Mouse (Mus musculus) adrenal gland, adult 2 months (tissue): ENCODE results near the gene Wdr72. TPM values are rescaled to one million over a fixed set of nuclear protein-coding genes. Genes with fewer than 3 reads are reported as not detected.

Experiments
- DNase-seq: peaks from one replicate; pipeline ENCODE4 v3.0.0; 2021
- polyA plus RNA-seq: library from polyadenylated mRNA; depleted of rRNA; stranded (reverse); fragments of >200 nt; gene quantifications from 2 replicates; pipeline ENCODE4 v1.2.3, GENCODE M21; 2012; rRNA removed
- total RNA-seq, 2 experiments: library from RNA; stranded (reverse); gene quantifications; 2 replicates each; pipeline ENCODE4 v1.2.3; 2021

Wdr72 gene
- total and polyA plus RNA-seq, 3 experiments: not detected

DNA sequence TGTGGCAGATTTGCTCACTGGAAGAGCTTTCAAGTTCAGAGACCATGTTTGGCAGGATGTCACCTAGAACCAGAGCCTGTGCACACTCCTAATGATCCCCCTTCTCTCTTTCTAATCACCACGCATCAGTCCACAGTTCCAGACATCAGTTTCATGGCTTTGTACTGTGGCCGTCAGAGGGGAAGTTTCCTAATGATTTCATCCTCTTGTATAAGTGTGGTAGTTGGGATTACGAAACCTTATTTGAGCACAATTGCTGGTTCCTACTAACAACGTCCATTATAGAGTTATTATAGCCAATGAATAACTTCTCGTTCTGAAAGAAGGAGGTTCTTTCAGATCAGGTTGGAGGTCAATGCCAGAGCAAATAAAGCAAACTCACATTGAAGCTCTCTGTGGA lies 131.1 kb downstream of the Wdr72 start:
- DNase-seq: no peak

DNA sequence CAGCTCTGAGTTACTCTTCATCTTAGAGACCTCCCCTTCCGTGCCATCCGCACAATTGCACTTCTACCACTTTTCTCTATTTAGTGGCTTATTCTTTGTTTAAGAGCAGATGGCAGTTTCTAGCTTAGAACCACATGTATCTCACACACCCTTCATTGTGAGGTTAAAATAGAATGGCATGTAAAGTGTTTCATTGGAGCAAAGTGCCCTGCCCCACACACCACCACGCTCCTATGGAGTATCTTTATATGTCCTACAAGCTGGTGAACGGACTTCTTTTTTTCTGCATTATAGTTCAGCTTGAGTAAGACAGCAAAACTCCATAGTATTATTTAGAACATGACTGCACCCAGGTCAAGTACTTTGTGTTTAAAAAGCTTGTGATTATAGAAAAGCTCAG lies 137.9 kb downstream of the Wdr72 start:
- DNase-seq: no peak

- DNase-seq: no peak
These were observed 139.3 kb downstream of the Wdr72 start for GRCm38 (mm10) chr9:74249486-74249885.

GRCm38 (mm10) chr9:74250522-74250921 lies 140.4 kb downstream of the Wdr72 start:
- DNase-seq: no peak

- no peak for DNase-seq
These were observed 148.2 kb downstream of the Wdr72 start for GRCm38 (mm10) chr9:74258389-74258788.

DNA sequence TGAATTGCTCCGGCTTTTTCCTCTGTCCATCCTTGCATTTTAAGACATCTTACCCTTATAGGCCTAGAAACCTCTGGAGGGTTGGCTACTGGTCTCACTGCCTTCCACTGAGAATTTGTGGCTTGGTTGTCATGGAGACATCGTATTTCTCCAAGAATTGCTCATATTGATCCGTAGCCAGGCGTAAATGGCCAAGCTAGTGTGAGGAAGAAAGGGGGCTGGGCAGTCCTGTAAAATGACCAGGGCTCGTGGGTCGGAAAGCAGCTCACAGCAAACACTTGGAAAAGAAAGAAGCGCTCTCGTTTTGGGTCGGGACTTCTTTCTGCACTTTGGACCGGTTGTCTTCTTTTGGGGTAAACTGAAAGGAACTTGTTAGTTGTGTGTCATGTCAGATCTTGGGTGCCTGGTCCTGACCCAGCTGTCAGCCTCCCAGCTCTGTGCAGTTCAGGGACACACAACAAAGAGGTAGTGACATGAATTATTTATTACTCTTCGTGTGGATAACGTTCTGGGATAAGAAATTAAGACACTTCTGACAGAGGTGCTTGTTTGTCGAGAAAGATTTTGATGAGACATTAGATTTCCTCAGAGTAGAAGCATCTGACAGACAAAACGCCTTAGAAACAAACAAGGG lies 167.7 kb downstream of the Wdr72 start:
- no peak for DNase-seq

DNA sequence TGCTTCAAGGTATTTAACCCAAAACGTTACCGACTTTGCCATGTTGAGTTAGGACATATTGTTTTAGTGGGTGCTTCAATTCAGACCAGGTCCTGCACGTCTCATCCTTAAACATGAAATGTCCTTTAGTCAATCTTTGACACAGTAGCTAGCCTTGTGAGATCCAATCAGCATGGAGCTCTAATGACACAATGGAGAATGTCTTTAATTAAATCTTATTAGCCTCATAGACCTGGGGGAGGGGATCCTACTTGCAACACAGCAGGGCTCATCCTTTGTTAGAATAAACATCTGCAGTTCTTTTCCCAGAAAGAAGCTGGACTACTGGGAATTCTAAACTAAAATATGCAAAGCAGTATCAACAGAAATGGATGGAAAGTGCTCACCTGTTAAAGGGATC lies 171.9 kb downstream of the Wdr72 start:
- no peak for DNase-seq

- DNase-seq: peak; percentile 52
These were observed 176.1 kb downstream of the Wdr72 start for GRCm38 (mm10) chr9:74286210-74286609.

- DNase-seq: no peak
These were observed 184.3 kb downstream of the Wdr72 start for GRCm38 (mm10) chr9:74294479-74294878.

- peak; percentile 42 for DNase-seq
These were observed 208.6 kb downstream of the Wdr72 start for GRCm38 (mm10) chr9:74318771-74319170.

DNA sequence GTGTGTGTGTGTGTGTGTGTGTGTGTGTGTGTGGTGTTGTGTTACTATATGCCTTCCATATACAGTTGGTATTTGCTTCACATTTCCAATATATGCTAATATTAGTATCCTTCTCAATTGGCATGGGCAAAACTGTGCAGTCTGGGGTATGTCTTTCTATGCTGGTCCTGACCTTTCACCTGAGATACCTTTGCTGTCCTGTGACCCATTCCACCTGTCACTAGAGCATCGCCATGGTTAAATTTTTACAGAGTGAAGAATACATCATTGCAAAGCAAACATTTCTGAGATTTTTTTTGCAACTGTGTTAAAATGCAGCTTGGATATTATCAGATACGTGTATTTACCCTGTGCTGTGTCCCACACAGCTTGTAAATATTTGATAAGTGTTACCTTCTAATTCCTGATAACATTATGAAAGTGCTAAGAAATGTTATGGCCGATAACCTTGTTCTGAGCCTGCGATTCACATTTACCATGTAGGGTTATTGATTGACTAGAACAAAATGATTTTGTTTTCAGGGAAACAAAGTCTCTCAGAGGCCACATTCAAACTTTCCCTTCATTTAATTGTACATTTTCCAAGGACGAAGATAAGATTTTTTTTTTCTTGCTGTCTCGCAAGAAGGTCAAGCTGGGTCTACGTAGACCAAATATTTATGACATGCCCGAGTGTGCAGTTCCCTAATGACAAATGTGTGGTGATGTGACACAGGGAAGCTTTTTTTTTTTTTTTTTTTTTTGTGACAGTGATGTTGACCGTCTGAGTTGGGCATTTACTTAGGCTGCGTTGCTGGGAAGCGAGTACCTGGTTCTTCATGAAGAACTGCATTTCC lies 214.2 kb downstream of the Wdr72 start:
- no peak for DNase-seq

- no peak for DNase-seq
These were observed 214.8 kb downstream of the Wdr72 start for GRCm38 (mm10) chr9:74324925-74325295.

DNA sequence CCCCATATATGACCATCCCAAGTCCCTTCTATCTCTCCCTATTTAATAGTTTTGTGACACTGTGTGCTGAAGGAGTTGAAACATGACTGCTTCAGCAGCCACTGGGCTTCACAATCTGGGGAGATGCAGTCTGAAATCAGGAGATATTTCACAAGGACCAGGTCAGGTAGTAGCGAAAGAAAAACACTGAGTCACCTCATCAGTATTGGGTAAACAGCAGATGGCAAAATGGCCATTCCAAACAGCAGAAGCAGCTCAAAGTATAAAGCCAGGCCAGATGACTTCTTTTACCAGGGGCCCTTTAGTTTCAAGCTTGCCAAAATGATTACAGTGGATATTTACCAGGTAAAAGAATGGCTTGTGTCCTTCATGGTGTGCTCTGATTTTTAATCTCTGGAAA lies 215.8 kb downstream of the Wdr72 start:
- no peak for DNase-seq

DNA sequence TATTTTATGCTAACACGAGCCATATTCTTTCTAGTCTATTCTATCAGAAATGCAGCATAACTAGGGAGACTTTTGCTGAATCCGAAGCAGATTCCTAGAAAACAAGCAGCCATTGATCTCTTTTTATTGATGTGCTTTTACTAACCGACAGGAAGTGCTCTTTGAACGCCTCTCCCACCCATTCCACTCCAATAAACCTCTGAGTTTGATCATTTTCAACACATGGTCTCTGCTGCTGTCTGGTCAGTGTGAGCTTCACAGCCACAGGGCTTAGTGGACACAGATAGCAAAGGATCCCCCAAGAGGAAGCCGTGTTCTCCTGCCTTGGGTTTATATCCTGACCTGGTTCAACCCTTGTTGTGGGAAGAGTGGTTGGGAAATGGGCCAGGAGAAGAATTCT lies 218.7 kb downstream of the Wdr72 start:
- DNase-seq: no peak

- no peak for DNase-seq
These were observed 220.7 kb downstream of the Wdr72 start for GRCm38 (mm10) chr9:74330706-74331495.

DNA sequence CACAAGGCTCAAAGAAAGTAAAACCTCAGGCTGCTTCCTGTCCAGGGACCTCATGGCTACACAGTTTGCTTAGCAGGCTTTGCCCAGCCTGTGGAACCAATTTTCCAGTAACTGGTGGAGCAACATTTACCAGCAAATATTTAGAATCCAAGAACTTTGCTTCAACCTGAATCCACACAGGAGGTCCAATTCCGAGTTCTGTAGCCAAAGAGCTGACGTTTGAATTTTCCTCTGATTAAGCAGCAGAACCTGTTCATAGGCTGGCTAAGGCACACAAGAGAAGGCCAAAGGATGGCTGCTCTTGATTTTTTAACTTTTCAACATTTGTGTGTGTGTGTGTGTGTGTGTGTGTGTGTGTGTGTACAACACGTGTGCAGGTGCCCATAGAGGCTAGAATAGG lies 222.2 kb downstream of the Wdr72 start:
- DNase-seq: no peak

Other genes starting within 250 kb of the Wdr72 start
- 1 to 10 TPM in 1 of 2 experiments, under 1 TPM in 1; 0.43 to 1.6 TPM for gene Unc13c, start 141.4 kb upstream of the Wdr72 start, total RNA-seq
- 0.03 and 0.11 TPM in 2 replicates for gene Unc13c, start 141.4 kb upstream of the Wdr72 start, polyA plus RNA-seq